Mouse (Mus musculus) lung, embryonic 16.5 days (tissue): Measurements from ENCODE around the gene Tmem239. TPM values are rescaled to one million over a fixed set of nuclear protein-coding genes. Genes with fewer than 3 reads are reported as not detected.

Experiments
- ATAC-seq: fragments of 200-750 bp; cut with Nextera tagmentation; 2 replicates; pipeline ENCODE4 v1.8.0; 2017; ENCODE audit warnings: low read depth, mild to moderate bottlenecking, moderate library complexity
- H3K27ac ChIP-seq: fragments of 300-500 bp; sonication (generic); 2 replicates; pipeline ENCODE4 v1.5.1; 2014; ENCODE audit warnings: mild to moderate bottlenecking, control low read depth, low read length
- H3K27me3 ChIP-seq: fragments of 300-500 bp; sonication (generic); 2 replicates; pipeline ENCODE4 v1.6.1; 2014; ENCODE audit warnings: low read depth, low read length, mixed read lengths; ENCODE audit not compliant: control insufficient read depth, insufficient read depth
- H3K36me3 ChIP-seq: fragments of 300-500 bp; sonication (generic); 2 replicates; pipeline ENCODE4 v1.6.1; 2014; ENCODE audit warnings: low read length; ENCODE audit not compliant: control insufficient read depth, insufficient read depth
- H3K4me1 ChIP-seq: fragments of 300-500 bp; sonication (generic); replicated peaks from 2 replicates; pipeline ENCODE4 v1.6.1; 2014; ENCODE audit warnings: low read length, mixed read lengths; ENCODE audit not compliant: control insufficient read depth, insufficient read depth
- H3K4me2 ChIP-seq: fragments of 300-500 bp; sonication (generic); 2 replicates; pipeline ENCODE4 v1.6.1; 2014; ENCODE audit warnings: low read depth, low read length, control low read depth
- H3K4me3 ChIP-seq: fragments of 300-500 bp; sonication (generic); 2 replicates; pipeline ENCODE4 v1.5.1; 2014; ENCODE audit warnings: mild to moderate bottlenecking, low read length, control low read depth
- H3K9ac ChIP-seq: fragments of 300-500 bp; sonication (generic); 2 replicates; pipeline ENCODE4 v1.6.1; 2014; ENCODE audit warnings: low read length, control low read depth
- H3K9me3 ChIP-seq: fragments of 300-500 bp; sonication (generic); 2 replicates; pipeline ENCODE4 v1.6.1; 2016; ENCODE audit warnings: low read length; ENCODE audit not compliant: control insufficient read depth
- WGBS: fragments of 180-500 bp; shearing (Covaris S2); extraction: QIAGEN DNeasy Blood & Tissue Kit; methylation state at CpG from one replicate; pipeline ENCODE4 v1.1.7; 2014; 5-methylcytosine and 5-hydroxymethylcytosine counted together
- polyA plus RNA-seq: library from polyadenylated mRNA; unstranded; fragments of >200 nt; fragmentation: Nextera tagmentation; extraction: Ambion mirVana; gene quantifications from 2 replicates; pipeline ENCODE4 v1.2.1, GENCODE M21; 2015

Gene Tmem239
- polyA plus RNA-seq, 1 experiment from 2014 or later = not detected

- Histone ChIP-seq H3K4me3 (peak within 1 kb of the TSS; percentile 75), H3K4me1 (peaks cover 10% of the 10 kb centered on the region), H3K9ac (peak within 1 kb of the TSS; percentile 87), H3K27ac (peak within 1 kb of the TSS; percentile 87), H3K4me2 (peak within 1 kb of the TSS; percentile 91), H3K36me3 (no peaks in the 10 kb centered on the region), H3K27me3 (no peaks in the 10 kb centered on the region), H3K9me3 (no peaks in the 10 kb centered on the region)
- peak; percentile 96 for ATAC-seq
- WGBS = under 1% methylated on average over 56 of the region's 58 CpGs
Observed at GRCm38 (mm10) chr2:130424126-130424853, 18.0 kb downstream of the Tmem239 start, which contains the start of the genes Vps16 and Pced1a. Gene Vps16 (plus strand): TSS chr2:130424339. Gene Pced1a (minus strand): TSS chr2:130424701.

GRCm38 (mm10) chr2:130425112-130425511 lies 18.8 kb downstream of the Tmem239 start:
- peak overlapping the region; percentile 87 for H3K9ac ChIP-seq
- H3K4me2 ChIP-seq = peak overlapping the region; percentile 91
- peak overlapping the region; percentile 75 for H3K4me3 ChIP-seq
- peaks cover 14% of the 10 kb centered on the region for H3K4me1 ChIP-seq
- ATAC-seq = no peak
- H3K27me3 ChIP-seq = no peaks in the 10 kb centered on the region
- WGBS = 23% methylated on average over 5 of the region's 5 CpGs
- no peaks in the 10 kb centered on the region for H3K36me3 ChIP-seq
- no peak overlapping the region for H3K27ac ChIP-seq
- no peaks in the 10 kb centered on the region for H3K9me3 ChIP-seq

DNA sequence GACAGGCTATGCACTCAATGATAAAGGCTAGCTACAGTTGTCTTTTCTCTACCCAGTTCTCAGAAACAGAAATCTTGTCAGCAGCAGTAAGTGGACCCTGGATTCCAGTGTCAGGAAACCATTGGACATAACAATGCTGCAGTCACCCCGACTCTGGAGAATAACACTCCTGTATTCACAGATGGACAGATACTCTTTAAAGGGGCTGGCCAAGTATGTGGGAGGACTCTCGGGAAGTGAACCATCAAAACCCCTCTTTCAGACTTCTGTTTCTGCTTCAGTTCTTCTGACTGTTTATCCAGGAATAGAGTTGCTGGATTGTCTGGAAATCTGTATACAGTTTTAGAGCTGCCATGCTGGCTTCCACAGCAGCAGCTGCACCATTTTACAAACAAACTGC lies 23.6 kb downstream of the Tmem239 start:
- H3K27ac ChIP-seq = no peak overlapping the region
- ATAC-seq = no peak
- WGBS = 49% methylated on average over 2 of the region's 2 CpGs

DNA sequence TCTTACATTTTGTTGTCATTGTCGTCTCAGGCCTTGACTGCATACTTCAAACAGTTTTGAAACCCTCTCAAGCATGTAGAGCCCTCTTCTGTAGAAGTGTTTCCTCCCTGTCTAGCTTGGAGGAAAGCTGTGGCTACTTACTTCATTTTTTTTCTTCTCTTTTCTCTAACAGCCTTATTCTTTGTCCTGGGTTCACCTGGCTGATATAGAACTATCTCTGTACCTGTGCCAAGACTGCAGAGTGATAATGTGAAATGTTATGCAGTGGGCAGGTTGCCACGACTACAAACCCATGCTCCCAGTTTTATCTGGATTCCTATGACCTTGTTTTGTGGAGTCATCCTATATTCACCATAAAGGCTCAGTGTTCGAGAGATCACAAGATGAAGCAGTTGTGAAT lies 24.2 kb downstream of the Tmem239 start:
- H3K9ac ChIP-seq = no peak overlapping the region
- no peaks in the 10 kb centered on the region for H3K9me3 ChIP-seq
- H3K27me3 ChIP-seq = no peaks in the 10 kb centered on the region
- 0 out of 2 replicates have a peak, but pooled peaks have one; percentile 32 for ATAC-seq
- H3K27ac ChIP-seq = no peak overlapping the region
- H3K36me3 ChIP-seq = no peaks in the 10 kb centered on the region
- no peak overlapping the region for H3K4me2 ChIP-seq
- H3K4me1 ChIP-seq = peaks cover 4% of the 10 kb centered on the region
- WGBS = 56% methylated on average over 3 of the region's 3 CpGs
- no peak overlapping the region for H3K4me3 ChIP-seq

More for the DNA sequence above, 23.6 kb downstream of the Tmem239 start:
- Histone ChIP-seq H3K9ac (no peak overlapping the region), H3K4me3 (no peak overlapping the region), H3K4me1 (peaks cover 6% of the 10 kb centered on the region), H3K4me2 (no peak overlapping the region), H3K27me3 (no peaks in the 10 kb centered on the region), H3K36me3 (no peaks in the 10 kb centered on the region), H3K9me3 (no peaks in the 10 kb centered on the region)

- H3K4me1 ChIP-seq = peaks cover 4% of the 10 kb centered on the region
- WGBS = 81% methylated on average over 3 of the region's 3 CpGs
- H3K27me3 ChIP-seq = no peaks in the 10 kb centered on the region
- H3K36me3 ChIP-seq = no peaks in the 10 kb centered on the region
- H3K4me3 ChIP-seq = no peak overlapping the region
- no peak overlapping the region for H3K9ac ChIP-seq
- no peak overlapping the region for H3K27ac ChIP-seq
- H3K4me2 ChIP-seq = no peak overlapping the region
- ATAC-seq = no peak
- H3K9me3 ChIP-seq = no peaks in the 10 kb centered on the region
Observed at GRCm38 (mm10) chr2:130432157-130432556, 25.9 kb downstream of the Tmem239 start.

GRCm38 (mm10) chr2:130433152-130433551 lies 26.9 kb downstream of the Tmem239 start:
- peaks cover 4% of the 10 kb centered on the region for H3K4me1 ChIP-seq
- no peak overlapping the region for H3K4me2 ChIP-seq
- 16% methylated on average over 4 of the region's 4 CpGs for WGBS
- no peaks in the 10 kb centered on the region for H3K27me3 ChIP-seq
- peak; percentile 15; the same call in 1 of the 2 replicates for ATAC-seq
- H3K4me3 ChIP-seq = no peak overlapping the region
- H3K9me3 ChIP-seq = no peaks in the 10 kb centered on the region
- no peak overlapping the region for H3K27ac ChIP-seq
- H3K36me3 ChIP-seq = peaks cover 3% of the 10 kb centered on the region; the same call in 1 of the 2 replicates
- H3K9ac ChIP-seq = no peak overlapping the region

GRCm38 (mm10) chr2:130436769-130437168 lies 30.5 kb downstream of the Tmem239 start:
- 95% methylated on average over 1 of the region's 1 CpGs for WGBS
- H3K36me3 ChIP-seq = peaks cover 26% of the 10 kb centered on the region
- no peak overlapping the region for H3K9ac ChIP-seq
- H3K27me3 ChIP-seq = no peaks in the 10 kb centered on the region
- no peaks in the 10 kb centered on the region for H3K4me1 ChIP-seq
- H3K4me3 ChIP-seq = no peak overlapping the region
- H3K27ac ChIP-seq = no peak overlapping the region
- H3K9me3 ChIP-seq = no peaks in the 10 kb centered on the region
- H3K4me2 ChIP-seq = no peak overlapping the region
- no peak for ATAC-seq

- H3K4me1 ChIP-seq = no peaks in the 10 kb centered on the region
- no peak overlapping the region for H3K4me3 ChIP-seq
- H3K9me3 ChIP-seq = no peaks in the 10 kb centered on the region
- H3K4me2 ChIP-seq = no peak overlapping the region
- no peaks in the 10 kb centered on the region for H3K27me3 ChIP-seq
- peaks cover 40% of the 10 kb centered on the region for H3K36me3 ChIP-seq
- no peak for ATAC-seq
- H3K27ac ChIP-seq = no peak overlapping the region
- 84% methylated on average over 3 of the region's 3 CpGs for WGBS
- no peak overlapping the region for H3K9ac ChIP-seq
Observed at GRCm38 (mm10) chr2:130438861-130439260, 32.6 kb downstream of the Tmem239 start.

- Histone ChIP-seq H3K4me2 (no peak overlapping the region), H3K4me1 (no peaks in the 10 kb centered on the region), H3K9me3 (no peaks in the 10 kb centered on the region), H3K9ac (no peak overlapping the region), H3K27ac (no peak overlapping the region), H3K36me3 (peaks cover 42% of the 10 kb centered on the region), H3K27me3 (no peaks in the 10 kb centered on the region), H3K4me3 (no peak overlapping the region)
- ATAC-seq = no peak
- WGBS = 93% methylated on average over 4 of the region's 4 CpGs
Observed at GRCm38 (mm10) chr2:130439840-130440480, 33.7 kb downstream of the Tmem239 start.
